25 mouse cellular contexts compared by ENCODE assay signal in the genomic region with DNA sequence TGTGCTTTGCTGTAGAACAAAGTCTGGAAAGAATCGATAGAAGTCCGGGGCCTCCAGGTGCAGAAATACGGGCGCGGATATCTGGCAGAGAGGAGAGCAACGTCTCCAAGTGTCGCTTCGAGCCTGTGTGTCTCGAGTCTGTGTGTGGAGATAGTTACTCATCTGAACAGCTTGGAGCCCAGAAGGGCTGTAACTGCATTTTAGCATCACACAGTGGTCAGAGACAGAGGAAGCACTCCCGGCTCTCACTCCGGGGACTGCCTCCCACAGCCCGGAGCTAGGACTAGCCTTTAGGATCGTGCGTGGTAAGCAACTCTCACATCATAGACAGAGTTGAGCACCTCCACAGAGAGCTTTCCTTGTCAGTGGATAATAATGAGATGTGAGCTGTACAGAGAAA.
"Had no signal": no experiment of that assay in that cellular context is flagged by ENCODE, and none has a peak within 500 bp of the region (broad histone marks: within the 10 kb centered on the region; RNA-seq: fewer than 3 reads in every experiment).

No protein-coding gene starts in this region.

- H3K9me3 ChIP-seq: heart, embryonic 13.5 days; heart, embryonic 15.5 days; hindbrain, embryonic 13.5 days; hindbrain, embryonic 15.5 days; limb, embryonic 10.5 days; limb, embryonic 12.5 days; liver, embryonic 12.5 days had no signal

- ATAC-seq: forebrain, postnatal 0 days; hindbrain, postnatal 0 days; intestine, embryonic 16.5 days; liver, embryonic 12.5 days had no signal

- H3K9ac ChIP-seq: forebrain, postnatal 0 days; heart, embryonic 13.5 days; heart, embryonic 15.5 days; hindbrain, embryonic 13.5 days; hindbrain, embryonic 15.5 days; limb, embryonic 12.5 days; liver, embryonic 12.5 days had no signal

- H3K27me3 ChIP-seq: heart, embryonic 13.5 days; heart, embryonic 15.5 days; hindbrain, embryonic 13.5 days; hindbrain, embryonic 15.5 days had no signal

- DNase-seq: forebrain, postnatal 0 days; gastrocnemius, postnatal 14 days; gastrocnemius, postnatal 36 days; heart, adult 11 months; heart, adult 2 months; heart, postnatal 14 days; heart, postnatal 36 days; kidney, adult 11 months; kidney, adult 2 months; kidney, adult 9 months; kidney, postnatal 10 days; kidney, postnatal 25 days; kidney, postnatal 4 days; liver had no signal

- H3K36me3 ChIP-seq: heart, embryonic 13.5 days; heart, embryonic 15.5 days; hindbrain, embryonic 13.5 days; hindbrain, embryonic 15.5 days; limb, embryonic 10.5 days; limb, embryonic 12.5 days; liver, embryonic 12.5 days had no signal

- H3K4me3 ChIP-seq: heart, adult 2 months; heart, embryonic 13.5 days; heart, embryonic 15.5 days; hindbrain, embryonic 13.5 days; hindbrain, embryonic 15.5 days; left cerebral cortex, adult 2 months; limb, embryonic 10.5 days; limb, embryonic 12.5 days; liver, embryonic 12.5 days had no signal

- H3K4me2 ChIP-seq: heart, embryonic 11.5 days; heart, embryonic 13.5 days; heart, embryonic 15.5 days; hindbrain, embryonic 13.5 days; hindbrain, embryonic 15.5 days; limb, embryonic 12.5 days; liver, embryonic 12.5 days had no signal

- H3K27ac ChIP-seq: heart, adult 2 months; heart, embryonic 13.5 days; heart, embryonic 15.5 days; hindbrain, embryonic 13.5 days; hindbrain, embryonic 15.5 days; hindbrain, postnatal 0 days; left cerebral cortex, adult 2 months; limb, embryonic 10.5 days; limb, embryonic 12.5 days; liver, embryonic 12.5 days had no signal
